Mouse (Mus musculus) hindbrain, embryonic 12.5 days (tissue): ENCODE results near the gene Olfr209. TPM values are rescaled to one million over a fixed set of nuclear protein-coding genes. Genes with fewer than 3 reads are reported as not detected.

Experiments
- ATAC-seq: fragments of 200-750 bp; cut with Nextera tagmentation; 2 replicates; pipeline ENCODE4 v1.8.0; 2017; ENCODE audit warnings: moderate TSS enrichment; ENCODE audit not compliant: low FRiP score
- H3K27ac ChIP-seq: fragments of 300-500 bp; sonication (generic); 2 replicates; pipeline ENCODE4 v1.5.1; 2016; ENCODE audit warnings: mild to moderate bottlenecking
- H3K27me3 ChIP-seq: fragments of 300-500 bp; sonication (generic); 2 replicates; pipeline ENCODE4 v1.6.1; 2016; ENCODE audit warnings: mild to moderate bottlenecking
- H3K36me3 ChIP-seq: fragments of 300-500 bp; sonication (generic); 2 replicates; pipeline ENCODE4 v1.6.1; 2016; ENCODE audit warnings: mild to moderate bottlenecking
- H3K4me1 ChIP-seq: fragments of 300-500 bp; sonication (generic); 2 replicates; pipeline ENCODE4 v1.6.1; 2016
- H3K4me2 ChIP-seq: fragments of 300-500 bp; sonication (generic); replicated peaks from 2 replicates; pipeline ENCODE4 v1.6.1; 2016; ENCODE audit warnings: mild to moderate bottlenecking
- H3K4me3 ChIP-seq: fragments of 300-500 bp; sonication (generic); 2 replicates; pipeline ENCODE4 v1.5.1; 2016; ENCODE audit warnings: mild to moderate bottlenecking
- H3K9ac ChIP-seq: fragments of 300-500 bp; sonication (generic); 2 replicates; pipeline ENCODE4 v1.6.1; 2016; ENCODE audit warnings: mild to moderate bottlenecking, moderate library complexity
- H3K9me3 ChIP-seq: fragments of 300-500 bp; sonication (generic); replicated peaks from 2 replicates; pipeline ENCODE4 v1.6.1; 2016; ENCODE audit warnings: mild to moderate bottlenecking
- polyA plus RNA-seq: library from polyadenylated mRNA; unstranded; fragments of >200 nt; fragmentation: Nextera tagmentation; extraction: Ambion mirVana; gene quantifications from 2 replicates; pipeline ENCODE4 v1.2.1, GENCODE M21; 2016

Gene Olfr209
- polyA plus RNA-seq, 1 experiment from 2014 or later, result not detected

DNA sequence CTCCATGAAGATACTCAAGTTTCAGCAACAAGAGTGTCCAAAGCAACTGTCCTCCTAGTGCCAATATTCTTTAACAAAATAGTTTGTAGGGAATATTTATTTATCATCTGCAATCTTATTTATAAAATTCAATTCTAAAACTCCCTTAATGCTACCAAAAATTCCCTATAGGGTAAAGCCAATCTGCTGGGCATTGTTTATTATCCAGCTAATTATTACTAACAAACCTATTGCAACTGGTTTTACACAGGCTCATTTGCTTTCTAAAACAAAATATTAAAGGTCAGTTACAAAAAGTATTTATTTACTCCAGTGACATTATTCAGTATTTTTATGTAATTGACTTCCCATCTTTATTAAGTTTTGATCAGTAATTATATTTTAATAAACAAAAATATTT, 45.6 kb downstream of the Olfr209 start, which contains the start of gene Olfr204:
Gene Olfr204 (minus strand): TSS at position 101 of the 400 bp plus-strand sequence.
- H3K27me3 ChIP-seq, result no peaks in the 10 kb centered on the region
- ATAC-seq, result no peak

More for the DNA sequence above, 45.6 kb downstream of the Olfr209 start, which contains the start of gene Olfr204:
- Histone ChIP-seq H3K4me3 (no peak within 1 kb of the TSS), H3K9ac (no peak within 1 kb of the TSS), H3K27ac (no peak within 1 kb of the TSS), H3K4me2 (no peak within 1 kb of the TSS), H3K4me1 (no peaks in the 10 kb centered on the region), H3K36me3 (no peaks in the 10 kb centered on the region), H3K9me3 (no peaks in the 10 kb centered on the region)

Other genes with a start within 250 kb of the Olfr209 start
- gene Olfr194, start 242.9 kb downstream of the Olfr209 start, polyA plus RNA-seq, result not detected in 2 replicates
- gene Olfr195, start 216.9 kb downstream of the Olfr209 start, polyA plus RNA-seq, result not detected in 2 replicates
- gene Olfr196, start 193.5 kb downstream of the Olfr209 start, polyA plus RNA-seq, result not detected in 2 replicates
- not detected in 2 replicates for gene Olfr198, start 160.5 kb downstream of the Olfr209 start, polyA plus RNA-seq
- gene Olfr199, start 144.2 kb downstream of the Olfr209 start, polyA plus RNA-seq, result not detected in 2 replicates
- gene Olfr201, start 91.4 kb downstream of the Olfr209 start, polyA plus RNA-seq, result not detected in 2 replicates
- not detected in 2 replicates for gene Olfr202, start 77.2 kb downstream of the Olfr209 start, polyA plus RNA-seq
- gene Olfr203, start 65.1 kb downstream of the Olfr209 start, polyA plus RNA-seq, result not detected in 2 replicates
- not detected in 2 replicates for gene Olfr204, start 45.7 kb downstream of the Olfr209 start, polyA plus RNA-seq
- gene Olfr205, start 32.9 kb downstream of the Olfr209 start, polyA plus RNA-seq, result not detected in 2 replicates
- gene Olfr206, start 14.7 kb downstream of the Olfr209 start, polyA plus RNA-seq, result not detected in 2 replicates
- 0.08 and 0.10 TPM in 2 replicates for gene Gabrr3, start 43.3 kb upstream of the Olfr209 start, polyA plus RNA-seq
- gene Riox2, start 107.8 kb upstream of the Olfr209 start, polyA plus RNA-seq, result 19.9 and 21.6 TPM in 2 replicates
- 5.9 and 6.3 TPM in 2 replicates for gene Crybg3, start 237.0 kb upstream of the Olfr209 start, polyA plus RNA-seq